Comparison of ENCODE assay signal across 15 mouse cellular contexts in the genomic region with DNA sequence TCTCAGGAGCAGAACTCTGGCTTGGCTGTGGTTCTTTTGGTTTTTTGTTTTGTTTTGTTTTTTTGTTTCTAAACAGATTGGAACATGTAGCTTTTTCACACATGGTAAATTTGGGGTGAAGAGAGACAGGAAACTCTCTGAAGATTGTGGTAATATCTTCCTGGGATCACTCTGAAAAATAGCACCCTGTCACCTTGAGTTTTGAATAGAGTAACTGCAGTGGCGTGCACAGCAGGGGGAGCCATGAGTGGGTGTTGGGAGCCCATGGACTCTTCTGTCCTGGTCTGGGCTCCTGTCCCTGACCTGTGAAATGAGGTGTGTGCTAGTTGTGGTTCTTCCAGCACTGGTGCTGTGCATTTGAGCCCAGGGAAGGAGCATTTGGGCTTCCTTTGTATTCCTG.
DNase-seq lines count a peak whose midpoint lies in the region; ATAC-seq and TF ChIP-seq lines count a peak whose summit lies in the region.
"Had no signal": no experiment of that assay in that cellular context is flagged by ENCODE, and none has a peak within 500 bp of the region (broad histone marks: within the 10 kb centered on the region; RNA-seq: fewer than 3 reads in every experiment).

No protein-coding gene starts in this region.

- H3K4me2 ChIP-seq in kidney, postnatal 0 days (ENCODE audit: low read length) = no peak overlapping the region
- no peak overlapping the region for H3K4me2 ChIP-seq in kidney, embryonic 14.5 days (replicated peaks; ENCODE audit: low read depth, low read length)
- H3K4me2 ChIP-seq: embryonic facial prominence, embryonic 15.5 days; forebrain, embryonic 13.5 days; heart, embryonic 13.5 days; hindbrain, embryonic 15.5 days; limb, embryonic 15.5 days; midbrain, embryonic 15.5 days had no signal

- TF ChIP-seq EP300 in ES-Bruce4 (IDR thresholded peaks at IDR 0.05; ENCODE audit: insufficient read depth, low read depth, low read length) = no peak

- H3K9me3 ChIP-seq in kidney, postnatal 0 days (replicated peaks; ENCODE audit: low read length) = no peaks in the 10 kb centered on the region
- H3K9me3 ChIP-seq in kidney, embryonic 14.5 days (ENCODE audit: control insufficient read depth, low read length) = no peaks in the 10 kb centered on the region
- H3K9me3 ChIP-seq in ES-Bruce4 (replicated peaks; ENCODE audit: control insufficient read depth, insufficient read depth, low read length, poor library complexity, severe bottlenecking) = no peaks in the 10 kb centered on the region
- H3K9me3 ChIP-seq: embryonic facial prominence, embryonic 15.5 days; forebrain, embryonic 13.5 days; heart, embryonic 13.5 days; hindbrain, embryonic 15.5 days; limb, embryonic 15.5 days; midbrain, embryonic 15.5 days had no signal

- H3K9ac ChIP-seq in kidney, postnatal 0 days (ENCODE audit: low read depth, low read length) = no peak overlapping the region
- H3K9ac ChIP-seq in kidney, embryonic 14.5 days (ENCODE audit: low read depth, low read length) = no peak overlapping the region
- H3K9ac ChIP-seq in ES-Bruce4 (ENCODE audit: low read depth, poor library complexity, severe bottlenecking) = no peak overlapping the region
- H3K9ac ChIP-seq: embryonic facial prominence, embryonic 15.5 days; forebrain, embryonic 13.5 days; heart, embryonic 13.5 days; hindbrain, embryonic 15.5 days; limb, embryonic 15.5 days; midbrain, embryonic 15.5 days had no signal

- H3K27me3 ChIP-seq in kidney, postnatal 0 days (ENCODE audit: insufficient read depth, low read length) = no peaks in the 10 kb centered on the region
- H3K27me3 ChIP-seq in kidney, embryonic 14.5 days (ENCODE audit: control insufficient read depth, insufficient read depth, low read length) = no peaks in the 10 kb centered on the region
- H3K27me3 ChIP-seq in ES-Bruce4 (ENCODE audit: control insufficient read depth, insufficient read depth, low read length, poor library complexity, severe bottlenecking) = no peaks in the 10 kb centered on the region
- H3K27me3 ChIP-seq: embryonic facial prominence, embryonic 15.5 days; forebrain, embryonic 13.5 days; heart, embryonic 13.5 days; hindbrain, embryonic 15.5 days; limb, embryonic 15.5 days; midbrain, embryonic 15.5 days had no signal

- ATAC-seq in kidney, postnatal 0 days (replicated peaks; ENCODE audit: low FRiP score, low read depth) = no peak
- no peak for ATAC-seq in kidney, embryonic 14.5 days (ENCODE audit: low FRiP score, low TSS enrichment)
- ATAC-seq: forebrain, embryonic 13.5 days; midbrain, embryonic 15.5 days had no signal

- peak; percentile 35; the same call in 1 of the 2 replicates for TF ChIP-seq CTCF in kidney, postnatal 0 days (IDR thresholded peaks at IDR 0.05; ENCODE audit: low read depth)
- TF ChIP-seq CTCF in ES-Bruce4 (IDR thresholded peaks at IDR 0.05; ENCODE audit: low read depth, low read length) = peak; percentile 3

- no peak overlapping the region for H3K4me3 ChIP-seq in kidney, postnatal 0 days (replicated peaks; ENCODE audit: low read depth, low read length)
- no peak overlapping the region for H3K4me3 ChIP-seq in kidney, embryonic 14.5 days (ENCODE audit: low read length)
- H3K4me3 ChIP-seq in ES-Bruce4 (ENCODE audit: low read depth, low read length) = no peak overlapping the region
- H3K4me3 ChIP-seq: embryonic facial prominence, embryonic 15.5 days; forebrain, embryonic 13.5 days; heart, embryonic 13.5 days; hindbrain, embryonic 15.5 days; limb, embryonic 15.5 days; midbrain, embryonic 15.5 days had no signal

- WGBS in kidney, postnatal 0 days = 76% methylated on average over 1 of the region's 1 CpGs
- 86% methylated on average over 1 of the region's 1 CpGs for WGBS in kidney, embryonic 14.5 days

- intact Hi-C loops in gastrocnemius, postnatal 36 days (cut with DNase I) = no loop called here

- no peak for TF ChIP-seq POLR2A in ES-Bruce4 (IDR thresholded peaks at IDR 0.05; ENCODE audit: insufficient read depth, low read length)

- peak; percentile 39 for DNase-seq in adrenal gland, adult 2 months
- DNase-seq in adrenal gland, postnatal 4 days (ENCODE audit: low spot score in 2 of 2) = no peak
- no peak for DNase-seq in kidney, postnatal 0 days (ENCODE audit: low spot score)
- peak; percentile 6 to 13 for DNase-seq in thymus, adult 18-20 months
- DNase-seq in gastrocnemius, postnatal 36 days = no peak
- no peak for DNase-seq in urinary bladder, postnatal 14 days (ENCODE audit: low spot score)
- DNase-seq: lung, postnatal 36 days had no signal

- no peaks in the 10 kb centered on the region for H3K4me1 ChIP-seq in kidney, postnatal 0 days (replicated peaks; ENCODE audit: insufficient read depth, low read length)
- H3K4me1 ChIP-seq in kidney, embryonic 14.5 days (ENCODE audit: control insufficient read depth, insufficient read depth, low read length) = no peaks in the 10 kb centered on the region
- no peaks in the 10 kb centered on the region for H3K4me1 ChIP-seq in ES-Bruce4 (ENCODE audit: control insufficient read depth, insufficient read depth, low read length)
- H3K4me1 ChIP-seq: forebrain, embryonic 13.5 days; hindbrain, embryonic 15.5 days; limb, embryonic 15.5 days; midbrain, embryonic 15.5 days had no signal

- no peak overlapping the region for H3K27ac ChIP-seq in kidney, postnatal 0 days
- H3K27ac ChIP-seq in kidney, embryonic 14.5 days (ENCODE audit: low read depth, low read length) = no peak overlapping the region
- H3K27ac ChIP-seq in ES-Bruce4 (ENCODE audit: insufficient read depth, low read length) = no peak overlapping the region
- H3K27ac ChIP-seq: embryonic facial prominence, embryonic 15.5 days; forebrain, embryonic 13.5 days; heart, embryonic 13.5 days; hindbrain, embryonic 15.5 days; limb, embryonic 15.5 days; midbrain, embryonic 15.5 days had no signal

- no peaks in the 10 kb centered on the region for H3K36me3 ChIP-seq in kidney, postnatal 0 days (ENCODE audit: insufficient read depth, low read length)
- H3K36me3 ChIP-seq in kidney, embryonic 14.5 days (ENCODE audit: control insufficient read depth, insufficient read depth, low read length) = no peaks in the 10 kb centered on the region
- no peaks in the 10 kb centered on the region for H3K36me3 ChIP-seq in ES-Bruce4 (ENCODE audit: control insufficient read depth, insufficient read depth, low read length, poor library complexity, severe bottlenecking)
- H3K36me3 ChIP-seq: embryonic facial prominence, embryonic 15.5 days; heart, embryonic 13.5 days; hindbrain, embryonic 15.5 days; limb, embryonic 15.5 days; midbrain, embryonic 15.5 days had no signal

Comparison
In these comparisons a context has a peak if more than half of its experiments do, and no peak if none do; other contexts are left out.
1. DNase-seq: peak in adrenal gland, adult 2 months (single experiment) and thymus, adult 18-20 months (2 of 2); none in adrenal gland, postnatal 4 days (0 of 2), kidney, postnatal 0 days (single experiment), gastrocnemius, postnatal 36 days (0 of 2) and urinary bladder, postnatal 14 days (single experiment).